Mouse (Mus musculus) liver, embryonic 12.5 days (tissue): ENCODE measurements around the gene Tesmin. TPM values are rescaled to one million over a fixed set of nuclear protein-coding genes. Genes with fewer than 3 reads are reported as not detected.

Experiments
- ATAC-seq: fragments of 200-750 bp; cut with Nextera tagmentation; 2 replicates; pipeline ENCODE4 v1.8.0; 2017; ENCODE audit warnings: moderate number of reproducible peaks, mild to moderate bottlenecking, moderate library complexity
- H3K27ac ChIP-seq: fragments of 300-500 bp; sonication (generic); 2 replicates; pipeline ENCODE4 v1.5.1; 2016; ENCODE audit warnings: mild to moderate bottlenecking
- H3K27me3 ChIP-seq: fragments of 300-500 bp; sonication (generic); replicated peaks from 2 replicates; pipeline ENCODE4 v1.6.1; 2016; ENCODE audit warnings: mild to moderate bottlenecking, moderate library complexity
- H3K36me3 ChIP-seq: fragments of 300-500 bp; sonication (generic); 2 replicates; pipeline ENCODE4 v1.6.1; 2016; ENCODE audit warnings: mild to moderate bottlenecking, moderate library complexity
- H3K4me1 ChIP-seq: fragments of 300-500 bp; sonication (generic); 2 replicates; pipeline ENCODE4 v1.6.1; 2016
- H3K4me2 ChIP-seq: fragments of 300-500 bp; sonication (generic); 2 replicates; pipeline ENCODE4 v1.6.1; 2016; ENCODE audit warnings: mild to moderate bottlenecking, moderate library complexity
- H3K4me3 ChIP-seq: fragments of 300-500 bp; sonication (generic); 2 replicates; pipeline ENCODE4 v1.5.1; 2016; ENCODE audit warnings: mild to moderate bottlenecking, moderate library complexity
- H3K9ac ChIP-seq: fragments of 300-500 bp; sonication (generic); 2 replicates; pipeline ENCODE4 v1.6.1; 2016; ENCODE audit warnings: mild to moderate bottlenecking, moderate library complexity
- H3K9me3 ChIP-seq: fragments of 300-500 bp; sonication (generic); replicated peaks from 2 replicates; pipeline ENCODE4 v1.6.1; 2016; ENCODE audit warnings: mild to moderate bottlenecking, moderate library complexity
- WGBS: fragments of 180-500 bp; shearing (Covaris S2); methylation state at CpG from one replicate; pipeline ENCODE4 v1.1.7; 2016; ENCODE audit not compliant: insufficient replicate concordance; 5-methylcytosine and 5-hydroxymethylcytosine counted together
- polyA plus RNA-seq: library from polyadenylated mRNA; unstranded; fragments of >200 nt; fragmentation: Nextera tagmentation; extraction: Ambion mirVana; gene quantifications from 2 replicates; pipeline ENCODE4 v1.2.1, GENCODE M21; 2016

The Tesmin gene
- polyA plus RNA-seq, 1 experiment from 2014 or later, result 0.41 TPM

- H3K36me3 ChIP-seq, result no peaks in the 10 kb centered on the region
- no peak overlapping the region for H3K4me3 ChIP-seq
- H3K9ac ChIP-seq, result no peak overlapping the region
- ATAC-seq, result no peak
- no peak overlapping the region for H3K27ac ChIP-seq
- H3K9me3 ChIP-seq, result no peaks in the 10 kb centered on the region
- H3K4me1 ChIP-seq, result peaks cover 5% of the 10 kb centered on the region; the same call in 1 of the 2 replicates
- H3K27me3 ChIP-seq, result 0 out of 2 replicates have a peak, but pooled peaks cover 2% of the 10 kb centered on the region
- 59% methylated on average over 7 of the region's 7 CpGs for WGBS
- no peak overlapping the region for H3K4me2 ChIP-seq
These were observed 40.6 kb downstream of the Tesmin start for GRCm38 (mm10) chr19:3429156-3429816.

- 0 out of 2 replicates have a peak, but pooled peaks cover 2% of the 10 kb centered on the region for H3K27me3 ChIP-seq
- WGBS, result 70% methylated on average over 7 of the region's 7 CpGs
- H3K4me3 ChIP-seq, result no peak overlapping the region
- no peak overlapping the region for H3K9ac ChIP-seq
- no peaks in the 10 kb centered on the region for H3K36me3 ChIP-seq
- H3K4me1 ChIP-seq, result peaks cover 9% of the 10 kb centered on the region; the same call in 1 of the 2 replicates
- ATAC-seq, result no peak
- no peak overlapping the region for H3K4me2 ChIP-seq
- H3K27ac ChIP-seq, result no peak overlapping the region
- H3K9me3 ChIP-seq, result no peaks in the 10 kb centered on the region
These were observed 42.4 kb downstream of the Tesmin start for GRCm38 (mm10) chr19:3431066-3431465.

- Histone ChIP-seq H3K4me2 (no peak overlapping the region), H3K27ac (no peak overlapping the region), H3K4me1 (peaks cover 9% of the 10 kb centered on the region; the same call in 1 of the 2 replicates), H3K36me3 (no peaks in the 10 kb centered on the region), H3K9ac (no peak overlapping the region), H3K9me3 (no peaks in the 10 kb centered on the region), H3K4me3 (no peak overlapping the region), H3K27me3 (0 out of 2 replicates have a peak, but pooled peaks cover 6% of the 10 kb centered on the region)
- ATAC-seq, result no peak
- 50% methylated on average over 2 of the region's 2 CpGs for WGBS
These were observed 43.3 kb downstream of the Tesmin start for GRCm38 (mm10) chr19:3431969-3432368.

- Histone ChIP-seq H3K9me3 (no peaks in the 10 kb centered on the region), H3K4me3 (no peak overlapping the region), H3K9ac (no peak overlapping the region), H3K36me3 (no peaks in the 10 kb centered on the region), H3K4me2 (no peak overlapping the region), H3K4me1 (peaks cover 9% of the 10 kb centered on the region; the same call in 1 of the 2 replicates), H3K27me3 (peaks cover 13% of the 10 kb centered on the region; the same call in 1 of the 2 replicates), H3K27ac (no peak overlapping the region)
- no peak for ATAC-seq
- 44% methylated on average over 4 of the region's 4 CpGs for WGBS
These were observed 45.5 kb downstream of the Tesmin start for GRCm38 (mm10) chr19:3434124-3434523.

- Histone ChIP-seq H3K27ac (no peak overlapping the region), H3K4me3 (no peak overlapping the region), H3K27me3 (peaks cover 13% of the 10 kb centered on the region; the same call in 1 of the 2 replicates), H3K36me3 (no peaks in the 10 kb centered on the region), H3K4me2 (no peak overlapping the region), H3K9me3 (no peaks in the 10 kb centered on the region), H3K4me1 (peaks cover 9% of the 10 kb centered on the region; the same call in 1 of the 2 replicates), H3K9ac (no peak overlapping the region)
- no peak for ATAC-seq
- WGBS, result 22% methylated on average over 4 of the region's 4 CpGs
These were observed 46.0 kb downstream of the Tesmin start for GRCm38 (mm10) chr19:3434641-3435040.

GRCm38 (mm10) chr19:3435824-3436223 is 47.2 kb downstream of the Tesmin start:
- Histone ChIP-seq H3K27me3 (peaks cover 13% of the 10 kb centered on the region; the same call in 1 of the 2 replicates), H3K4me3 (no peak overlapping the region), H3K4me2 (no peak overlapping the region), H3K27ac (no peak overlapping the region), H3K36me3 (no peaks in the 10 kb centered on the region), H3K4me1 (peaks cover 9% of the 10 kb centered on the region; the same call in 1 of the 2 replicates), H3K9ac (no peak overlapping the region), H3K9me3 (no peaks in the 10 kb centered on the region)
- 58% methylated on average over 3 of the region's 3 CpGs for WGBS
- no peak for ATAC-seq

- Histone ChIP-seq H3K4me1 (peaks cover 13% of the 10 kb centered on the region; the same call in 1 of the 2 replicates), H3K36me3 (no peaks in the 10 kb centered on the region), H3K27me3 (peaks cover 13% of the 10 kb centered on the region; the same call in 1 of the 2 replicates), H3K9ac (no peak overlapping the region), H3K4me2 (no peak overlapping the region), H3K9me3 (no peaks in the 10 kb centered on the region), H3K4me3 (no peak overlapping the region), H3K27ac (no peak overlapping the region)
- WGBS, result 45% methylated on average over 9 of the region's 9 CpGs
- ATAC-seq, result 0 out of 2 replicates have a peak, but pooled peaks have one; percentile 19
These were observed 48.2 kb downstream of the Tesmin start for GRCm38 (mm10) chr19:3436840-3437239.

GRCm38 (mm10) chr19:3437980-3438379 is 49.3 kb downstream of the Tesmin start:
- Histone ChIP-seq H3K27ac (no peak overlapping the region), H3K4me3 (no peak overlapping the region), H3K36me3 (no peaks in the 10 kb centered on the region), H3K4me2 (no peak overlapping the region), H3K4me1 (peaks cover 13% of the 10 kb centered on the region; the same call in 1 of the 2 replicates), H3K9ac (no peak overlapping the region), H3K27me3 (peaks cover 13% of the 10 kb centered on the region), H3K9me3 (no peaks in the 10 kb centered on the region)
- 43% methylated on average over 5 of the region's 5 CpGs for WGBS
- ATAC-seq, result no peak

GRCm38 (mm10) chr19:3440667-3441066 is 52.0 kb downstream of the Tesmin start:
- H3K27me3 ChIP-seq, result peaks cover 10% of the 10 kb centered on the region
- ATAC-seq, result no peak
- H3K4me1 ChIP-seq, result peaks cover 3% of the 10 kb centered on the region; the same call in 1 of the 2 replicates
- H3K4me2 ChIP-seq, result no peak overlapping the region
- no peak overlapping the region for H3K4me3 ChIP-seq
- H3K9me3 ChIP-seq, result no peaks in the 10 kb centered on the region
- H3K36me3 ChIP-seq, result no peaks in the 10 kb centered on the region
- 48% methylated on average over 5 of the region's 5 CpGs for WGBS
- H3K9ac ChIP-seq, result no peak overlapping the region
- no peak overlapping the region for H3K27ac ChIP-seq

- Histone ChIP-seq H3K9ac (no peak overlapping the region), H3K4me1 (peaks cover 3% of the 10 kb centered on the region; the same call in 1 of the 2 replicates), H3K36me3 (no peaks in the 10 kb centered on the region), H3K27ac (no peak overlapping the region), H3K4me2 (no peak overlapping the region), H3K9me3 (no peaks in the 10 kb centered on the region), H3K4me3 (no peak overlapping the region), H3K27me3 (peaks cover 10% of the 10 kb centered on the region)
- 60% methylated on average over 10 of the region's 10 CpGs for WGBS
- ATAC-seq, result no peak
These were observed 52.4 kb downstream of the Tesmin start for GRCm38 (mm10) chr19:3441092-3441491.

- H3K4me3 ChIP-seq, result no peak overlapping the region
- no peaks in the 10 kb centered on the region for H3K4me1 ChIP-seq
- H3K4me2 ChIP-seq, result no peak overlapping the region
- peaks cover 4% of the 10 kb centered on the region; the same call in 1 of the 2 replicates for H3K9me3 ChIP-seq
- no peaks in the 10 kb centered on the region; the same call in 1 of the 2 replicates for H3K27me3 ChIP-seq
- H3K27ac ChIP-seq, result no peak overlapping the region
- no peak for ATAC-seq
- 53% methylated on average over 3 of the region's 3 CpGs for WGBS
- no peak overlapping the region for H3K9ac ChIP-seq
- H3K36me3 ChIP-seq, result no peaks in the 10 kb centered on the region
These were observed 58.7 kb downstream of the Tesmin start for GRCm38 (mm10) chr19:3447348-3447747.

GRCm38 (mm10) chr19:3449248-3449647 is 60.6 kb downstream of the Tesmin start:
- Histone ChIP-seq H3K36me3 (peaks cover 15% of the 10 kb centered on the region), H3K27ac (no peak overlapping the region), H3K9ac (no peak overlapping the region), H3K9me3 (peaks cover 4% of the 10 kb centered on the region; the same call in 1 of the 2 replicates), H3K4me3 (no peak overlapping the region), H3K27me3 (no peaks in the 10 kb centered on the region; the same call in 1 of the 2 replicates), H3K4me2 (no peak overlapping the region), H3K4me1 (no peaks in the 10 kb centered on the region)
- WGBS, result 53% methylated on average over 3 of the region's 3 CpGs
- no peak for ATAC-seq
